16 mouse cellular contexts compared by ENCODE assay signal in the genomic region with DNA sequence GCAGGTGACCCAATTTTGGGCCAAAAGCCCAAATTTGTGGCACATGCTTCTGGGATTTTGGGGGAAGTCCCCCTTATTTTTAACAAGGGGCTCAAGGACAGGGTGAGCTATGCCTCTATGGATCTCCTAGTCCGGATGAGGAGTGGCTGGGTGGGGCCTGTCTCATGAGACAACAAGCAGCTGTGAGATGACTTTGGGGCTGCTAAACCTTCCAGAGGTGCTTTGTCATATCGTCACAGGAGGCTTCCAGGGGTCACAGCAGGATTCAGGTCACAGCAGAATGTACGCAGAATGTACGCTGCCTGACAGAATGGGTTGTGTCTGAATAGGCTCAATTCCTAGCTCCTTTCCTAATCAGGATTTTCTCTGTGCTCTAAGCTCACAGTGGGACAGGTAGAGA.
"Had no signal": no experiment of that assay in that cellular context is flagged by ENCODE, and none has a peak within 500 bp of the region (broad histone marks: within the 10 kb centered on the region; RNA-seq: fewer than 3 reads in every experiment).

No protein-coding gene starts in this region.

- H3K4me3 ChIP-seq: midbrain, embryonic 10.5 days; midbrain, embryonic 12.5 days; myocyte; neural tube, embryonic 13.5 days; neural tube, embryonic 15.5 days; stomach, embryonic 15.5 days had no signal

- DNase-seq: lung, adult 18-20 months; lung, embryonic 14.5 days; lung, postnatal 10 days; midbrain, embryonic 14.5 days; retina, postnatal 1 day; right cerebral cortex, postnatal 14 days; thymus, postnatal 25 days; thymus, postnatal 4 days had no signal

- H3K27me3 ChIP-seq: midbrain, embryonic 12.5 days; neural tube, embryonic 13.5 days; neural tube, embryonic 15.5 days; stomach, embryonic 15.5 days had no signal

- H3K27ac ChIP-seq: liver, embryonic 14.5 days; midbrain, embryonic 10.5 days; midbrain, embryonic 12.5 days; neural tube, embryonic 13.5 days; neural tube, embryonic 15.5 days; stomach, embryonic 15.5 days; stomach, postnatal 0 days had no signal

- H3K36me3 ChIP-seq: midbrain, embryonic 10.5 days; midbrain, embryonic 12.5 days; neural tube, embryonic 13.5 days; neural tube, embryonic 15.5 days; stomach, embryonic 15.5 days had no signal

- H3K4me1 ChIP-seq: midbrain, embryonic 10.5 days; midbrain, embryonic 12.5 days; neural tube, embryonic 13.5 days; neural tube, embryonic 15.5 days had no signal
